Mouse (Mus musculus) adrenal gland, postnatal 14 days (tissue): ENCODE data around the gene Cfap221. TPM values are rescaled to one million over a fixed set of nuclear protein-coding genes. Genes with fewer than 3 reads are reported as not detected.
A peak's percentile ranks its signal among the peaks of the same experiment; 100 is the strongest.

Source experiments
- DNase-seq: peaks from one replicate; pipeline ENCODE4 v3.0.0; 2021; ENCODE audit warnings: mixed read lengths
- long read RNA-seq, 2 experiments: library from polyadenylated mRNA; stranded (forward); transcript quantifications; one replicate each; pipeline ENCODE4 v2.0.0; 2021
- total RNA-seq: library from RNA; stranded (reverse); gene quantifications from 2 replicates; pipeline ENCODE4 v1.2.3, GENCODE M21; 2021

The Cfap221 gene
- 0.30 TPM in 1 of 2 replicates, not detected in the other for total RNA-seq
- long read RNA-seq, experiment 1 = 0 reads
- long read RNA-seq, experiment 2 = 0 reads

GRCm38 (mm10) chr1:119996798-119997581 lies at the start of gene Cfap221:
Gene Cfap221 (minus strand): TSS chr1:119997234.
- peak; percentile 82 for DNase-seq

- DNase-seq = peak; percentile 25
Observed at GRCm38 (mm10) chr1:120044584-120044983, 47.5 kb upstream of the Cfap221 start.

- no peak for DNase-seq
Observed at GRCm38 (mm10) chr1:120042421-120042820, 45.4 kb upstream of the Cfap221 start.

GRCm38 (mm10) chr1:120038594-120038993 lies 41.6 kb upstream of the Cfap221 start:
- no peak for DNase-seq

- DNase-seq = peak; percentile 69
Observed at GRCm38 (mm10) chr1:120037021-120037683, 40.1 kb upstream of the Cfap221 start.

- DNase-seq = no peak
Observed at GRCm38 (mm10) chr1:120035456-120036034, 38.5 kb upstream of the Cfap221 start.

GRCm38 (mm10) chr1:120034793-120035192 lies 37.8 kb upstream of the Cfap221 start:
- no peak for DNase-seq

GRCm38 (mm10) chr1:120033469-120033854 lies 36.4 kb upstream of the Cfap221 start:
- no peak for DNase-seq

GRCm38 (mm10) chr1:120032804-120033468 lies 35.9 kb upstream of the Cfap221 start:
- peak; percentile 93 for DNase-seq

- no peak for DNase-seq
Observed at GRCm38 (mm10) chr1:120030474-120030873, 33.4 kb upstream of the Cfap221 start.

GRCm38 (mm10) chr1:120027693-120028092 lies 30.7 kb upstream of the Cfap221 start:
- DNase-seq = peak; percentile 47

- peak; percentile 37 for DNase-seq
Observed at GRCm38 (mm10) chr1:120025050-120025439, 28.0 kb upstream of the Cfap221 start.

- DNase-seq = peak; percentile 35
Observed at GRCm38 (mm10) chr1:120024331-120025049, 27.5 kb upstream of the Cfap221 start.

- no peak for DNase-seq
Observed at GRCm38 (mm10) chr1:120021951-120022350, 24.9 kb upstream of the Cfap221 start.

- DNase-seq = no peak
Observed at GRCm38 (mm10) chr1:120020322-120020897, 23.4 kb upstream of the Cfap221 start.

- no peak for DNase-seq
Observed at GRCm38 (mm10) chr1:120019428-120019827, 22.4 kb upstream of the Cfap221 start.

GRCm38 (mm10) chr1:120018900-120019299 lies 21.9 kb upstream of the Cfap221 start:
- DNase-seq = no peak

- no peak for DNase-seq
Observed at GRCm38 (mm10) chr1:120016240-120016639, 19.2 kb upstream of the Cfap221 start.

- DNase-seq = peak; percentile 85
Observed at GRCm38 (mm10) chr1:120013111-120013510, 16.1 kb upstream of the Cfap221 start.

- no peak for DNase-seq
Observed at GRCm38 (mm10) chr1:120012638-120013037, 15.6 kb upstream of the Cfap221 start.

- peak; percentile 51 for DNase-seq
Observed at GRCm38 (mm10) chr1:120007851-120008588, 11.0 kb upstream of the Cfap221 start.
